Mouse (Mus musculus) liver, embryonic 14.5 days (tissue): ENCODE results near the gene Avpi1.

Experiments used
- CTCF ChIP-seq: IDR thresholded peaks from 2 replicates; pipeline ENCODE4 v1.5.1; 2016; ENCODE audit warnings: antibody characterized with exemption, low read depth, control low read depth
- EP300 ChIP-seq: IDR thresholded peaks from 2 replicates; pipeline ENCODE4 v1.6.1; 2016; ENCODE audit warnings: antibody characterized with exemption, low read depth

GRCm38 (mm10) chr19:42124684-42125083 is 4.2 kb downstream of the Avpi1 start:
- TF ChIP-seq CTCF (no peak), EP300 (no peak)
